Mouse (Mus musculus) CD8-positive naive resting alpha-beta T cell, adult 57 days (primary cell): Measurements from ENCODE around the gene Espn. TPM values are rescaled to one million over a fixed set of nuclear protein-coding genes. Genes with fewer than 3 reads are reported as not detected.

Experiments used
- total RNA-seq: library from RNA; stranded (reverse); gene quantifications from one replicate; pipeline ENCODE4 v1.2.4, GENCODE M21; 2023

The Espn gene
- total RNA-seq = 0.64 TPM

DNA sequence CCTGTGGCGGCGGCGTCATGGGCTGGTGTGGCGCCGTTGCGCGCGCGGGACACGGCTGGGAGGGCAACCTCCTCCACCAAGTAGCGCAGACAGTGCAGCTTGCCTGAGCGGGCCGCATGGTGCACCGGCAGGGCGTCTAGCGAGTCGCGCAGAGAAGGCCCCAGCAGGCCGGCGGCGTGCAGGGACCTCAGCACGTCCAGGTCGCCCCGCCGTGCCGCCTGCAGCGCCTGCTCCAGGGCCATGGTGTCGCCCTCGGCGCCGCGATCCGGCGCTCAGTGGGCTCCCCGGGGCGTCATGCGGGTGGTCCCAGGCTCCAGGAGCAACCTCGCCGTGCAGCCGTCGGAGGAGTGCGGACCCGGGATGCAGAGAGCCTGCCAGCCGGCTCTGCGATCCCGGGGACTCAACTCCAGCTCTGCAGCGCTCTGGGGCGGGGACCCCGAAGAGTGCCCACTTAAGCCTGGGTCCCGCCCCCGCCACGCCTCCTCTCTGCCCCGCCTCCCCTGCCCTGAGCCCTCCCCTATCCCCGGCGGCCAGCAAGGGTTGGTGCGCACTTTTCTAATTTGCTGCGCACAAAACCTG is at the start of gene Espn:
TSS of gene Espn (minus strand) at position 406 of the 579 bp plus-strand sequence.

GRCm38 (mm10) chr4:152177537-152178343 is 25.6 kb upstream of the Espn start, which contains the start of gene Acot7:
Gene Acot7 (plus strand): TSS chr4:152178134.

DNA sequence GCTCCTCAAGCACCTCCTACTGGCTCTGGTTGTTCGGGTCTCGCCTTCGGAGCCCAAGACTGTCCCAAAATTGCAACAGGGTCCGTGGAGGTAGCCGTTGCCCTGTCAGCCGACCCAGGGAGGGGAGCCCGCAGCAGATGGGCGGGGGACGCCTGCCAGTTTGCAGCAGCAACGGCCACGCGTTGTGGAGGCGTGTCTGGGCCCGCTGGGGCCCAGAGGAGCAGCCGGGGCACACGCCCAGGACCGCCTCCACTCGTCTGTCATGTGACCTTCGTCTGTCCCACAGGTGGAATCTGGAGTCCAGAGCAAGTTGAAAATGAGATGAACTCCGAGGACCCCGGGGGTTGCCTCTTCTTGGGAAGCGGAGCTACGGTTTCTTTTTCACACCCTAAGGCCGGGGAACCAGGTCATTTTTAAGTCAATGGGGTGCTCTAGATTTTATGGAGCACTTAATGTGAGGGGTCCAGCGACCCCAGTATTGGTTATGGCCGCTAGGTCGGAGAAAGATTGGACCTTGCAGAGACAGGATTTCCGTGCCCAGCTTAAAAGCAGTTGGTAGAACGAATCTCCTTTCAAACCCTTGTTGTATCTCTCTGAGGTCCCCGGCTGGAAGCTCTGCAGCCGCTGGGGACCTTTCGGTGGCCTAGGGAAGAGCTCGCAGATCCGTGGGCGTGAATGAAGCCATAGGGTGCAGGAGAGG is 6.6 kb upstream of the Espn start, which contains the start of gene Hes2:
TSS of gene Hes2 (plus strand) at position 283 of the 700 bp plus-strand sequence.

GRCm38 (mm10) chr4:152115921-152116612 is 36.1 kb downstream of the Espn start, which contains the start of gene Tnfrsf25:
Gene Tnfrsf25 (plus strand): TSS chr4:152115934.

DNA sequence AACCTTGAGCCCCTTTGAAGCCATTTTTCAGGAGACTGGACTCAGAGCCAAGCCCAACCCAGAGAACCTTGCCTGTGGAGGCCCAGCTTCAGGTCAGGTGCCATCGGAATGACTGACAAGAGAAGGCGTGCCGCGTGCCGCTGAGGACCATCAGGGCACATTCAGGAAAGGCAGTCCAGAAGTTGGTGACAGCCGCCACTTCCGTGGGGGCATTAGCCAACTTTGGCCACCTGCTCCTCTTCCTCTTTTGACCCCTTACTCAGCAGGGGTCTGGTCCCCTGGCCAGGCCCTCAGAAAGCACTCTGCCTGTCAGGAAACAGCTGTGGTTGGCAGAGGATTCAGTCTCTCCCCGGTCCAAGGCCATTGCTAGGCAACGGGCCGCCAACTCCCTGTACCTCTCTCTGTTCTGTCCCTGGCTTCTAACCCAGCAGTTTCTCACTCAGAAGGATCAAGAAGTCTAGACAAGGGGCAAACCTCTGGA is 80.0 kb downstream of the Espn start, which contains the start of gene Plekhg5:
TSS of gene Plekhg5 (plus strand) at position 378 of the 481 bp plus-strand sequence.

Other genes starting within 250 kb of the Espn start
- 52.0 TPM for gene Dnajc11, start 218.7 kb downstream of the Espn start, total RNA-seq
- gene Thap3, start 163.4 kb downstream of the Espn start, total RNA-seq = 39.3 TPM
- 6.7 TPM for gene Phf13, start 156.1 kb downstream of the Espn start, total RNA-seq
- gene Klhl21, start 143.6 kb downstream of the Espn start, total RNA-seq = 26.0 TPM
- gene Zbtb48, start 124.7 kb downstream of the Espn start, total RNA-seq = 19.7 TPM
- gene Tas1r1, start 113.8 kb downstream of the Espn start, total RNA-seq = not detected
- gene Nol9, start 113.0 kb downstream of the Espn start, total RNA-seq = 43.3 TPM
- 2.4 TPM for gene Plekhg5, start 79.9 kb downstream of the Espn start, total RNA-seq
- gene Tnfrsf25, start 36.4 kb downstream of the Espn start, total RNA-seq = 9.0 TPM
- not detected for gene Hes2, start 6.5 kb upstream of the Espn start, total RNA-seq
- gene Acot7, start 25.8 kb upstream of the Espn start, total RNA-seq = 11.1 TPM
- gene Gpr153, start 121.9 kb upstream of the Espn start, total RNA-seq = 0.58 TPM
- not detected for gene Hes3, start 139.3 kb upstream of the Espn start, total RNA-seq
- gene Icmt, start 144.9 kb upstream of the Espn start, total RNA-seq = 18.1 TPM
- gene Rnf207, start 166.6 kb upstream of the Espn start, total RNA-seq = not detected
- gene Rpl22, start 173.4 kb upstream of the Espn start, total RNA-seq = 1,082 TPM
- gene Chd5, start 186.3 kb upstream of the Espn start, total RNA-seq = 0.06 TPM